Mouse (Mus musculus) heart, postnatal 0 days (tissue): ENCODE results near the gene Nr1i2.

ENCODE experiments used
- CTCF ChIP-seq: IDR thresholded peaks from 2 replicates; pipeline ENCODE4 v1.5.1; 2016; ENCODE audit warnings: antibody characterized with exemption, control low read depth, low read depth
- EP300 ChIP-seq: IDR thresholded peaks from 2 replicates; pipeline ENCODE4 v1.6.1; 2016; ENCODE audit warnings: antibody characterized with exemption, low read depth

GRCm38 (mm10) chr16:38294685-38295348 lies at the start of gene Nr1i2:
- TF ChIP-seq CTCF: no peak
- TF ChIP-seq EP300: no peak
